Mouse (Mus musculus): ENCODE measurements around the gene Stard9.

- no peak for TF ChIP-seq CTCF (IDR thresholded peaks at IDR 0.05; ENCODE audit: low read depth)
- TF ChIP-seq EP300 (IDR thresholded peaks at IDR 0.05; ENCODE audit: low read depth), result no peak
Measured at GRCm38 (mm10) chr2:120631957-120632356, 3.0 kb downstream of the Stard9 start.
